In the genomic region with DNA sequence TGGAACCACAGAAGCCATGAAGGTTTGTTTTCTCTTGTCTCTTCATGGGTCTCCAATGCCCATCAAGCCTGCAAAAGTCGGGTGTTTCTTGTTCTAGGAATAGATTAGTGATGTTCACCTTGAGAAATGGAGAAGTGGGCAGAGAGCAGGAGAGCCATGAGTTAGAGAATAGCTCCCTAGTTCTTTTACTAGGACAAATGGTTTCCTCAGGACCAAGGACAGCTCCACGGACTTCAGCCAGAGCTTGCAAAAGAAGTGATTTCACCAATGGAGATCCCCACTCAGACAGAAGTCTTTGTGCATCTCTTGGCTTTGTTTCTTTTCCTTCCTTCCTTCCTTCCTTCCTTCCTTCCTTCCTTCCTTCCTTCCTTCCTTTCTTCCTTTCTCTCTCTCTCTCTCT, we compare ENCODE assay signal across 9 mouse cellular contexts.
DNase-seq lines count a peak whose midpoint lies in the region; ATAC-seq lines count a peak whose summit lies in the region.
"Had no signal": no experiment of that assay in that cellular context is flagged by ENCODE, and none has a peak within 500 bp of the region (broad histone marks: within the 10 kb centered on the region; RNA-seq: fewer than 3 reads in every experiment).

No protein-coding gene starts in this region.

- peak; percentile 16 for DNase-seq in heart, adult 8-10 months (ENCODE audit: low spot score)
- DNase-seq in 3T3-L1 (ENCODE audit: low read depth, low spot score) = peak; percentile 64
- peak; percentile 78 for DNase-seq in adrenal gland, postnatal 14 days
- DNase-seq in kidney, postnatal 36 days = peak; percentile 41 to 76
- no peak for DNase-seq in left cerebral cortex, adult 8-10 months (ENCODE audit: low spot score in 2 of 2)

- ATAC-seq in heart, embryonic 11.5 days (replicated peaks; ENCODE audit: insufficient number of reproducible peaks, low FRiP score, low TSS enrichment) = no peak
- no peak for ATAC-seq in monocyte, adult 5-6 weeks (replicated peaks; ENCODE audit: insufficient number of reproducible peaks, low FRiP score, low TSS enrichment, poor library complexity, severe bottlenecking)
- no peak for ATAC-seq in granulocyte monocyte progenitor cell, adult 5-6 weeks (replicated peaks; ENCODE audit: poor library complexity, severe bottlenecking)

- 5% methylated on average over 2 of the region's 2 CpGs for WGBS in heart, embryonic 11.5 days (ENCODE audit: insufficient replicate concordance)

- H3K27ac ChIP-seq in heart, embryonic 11.5 days (ENCODE audit: low read depth, low read length) = no peak overlapping the region
- H3K27ac ChIP-seq: stomach, embryonic 15.5 days had no signal

- H3K9ac ChIP-seq in heart, embryonic 11.5 days (ENCODE audit: low read depth, low read length) = no peak overlapping the region
- H3K9ac ChIP-seq: stomach, embryonic 15.5 days had no signal

- no peak overlapping the region for H3K4me3 ChIP-seq in heart, embryonic 11.5 days (ENCODE audit: low read depth, low read length)
- H3K4me3 ChIP-seq: stomach, embryonic 15.5 days had no signal

- no peaks in the 10 kb centered on the region for H3K4me1 ChIP-seq in heart, embryonic 11.5 days (ENCODE audit: control insufficient read depth, insufficient read depth, low read length)
- H3K4me1 ChIP-seq: stomach, embryonic 15.5 days had no signal

- no peaks in the 10 kb centered on the region for H3K9me3 ChIP-seq in heart, embryonic 11.5 days (replicated peaks; ENCODE audit: control insufficient read depth, low read length)
- H3K9me3 ChIP-seq: stomach, embryonic 15.5 days had no signal

- no peak overlapping the region for H3K4me2 ChIP-seq in heart, embryonic 11.5 days
- H3K4me2 ChIP-seq: stomach, embryonic 15.5 days had no signal

- no peaks in the 10 kb centered on the region for H3K36me3 ChIP-seq in heart, embryonic 11.5 days (ENCODE audit: control insufficient read depth, insufficient read depth, low read length)
- H3K36me3 ChIP-seq: stomach, embryonic 15.5 days had no signal

- no peaks in the 10 kb centered on the region for H3K27me3 ChIP-seq in heart, embryonic 11.5 days (ENCODE audit: control insufficient read depth, insufficient read depth, low read length)
- H3K27me3 ChIP-seq: stomach, embryonic 15.5 days had no signal

Comparison
In these comparisons a context has a peak if more than half of its experiments do, and no peak if none do; other contexts are left out.
1. DNase-seq: peak in heart, adult 8-10 months (single experiment), 3T3-L1 (single experiment), adrenal gland, postnatal 14 days (single experiment) and kidney, postnatal 36 days (2 of 2); none in left cerebral cortex, adult 8-10 months (0 of 2).